Mouse (Mus musculus) midbrain, embryonic 11.5 days (tissue): Measurements from ENCODE around the gene Cenpp. TPM values are rescaled to one million over a fixed set of nuclear protein-coding genes. Genes with fewer than 3 reads are reported as not detected.

Experiments used
- ATAC-seq: fragments of 200-750 bp; cut with Nextera tagmentation; 2 replicates; pipeline ENCODE4 v1.8.0; 2017; ENCODE audit warnings: moderate TSS enrichment, moderate library complexity; ENCODE audit not compliant: low FRiP score
- DNase-seq: peaks from one replicate; pipeline ENCODE4 v3.0.0; 2015; ENCODE audit warnings: low spot score; ENCODE audit errors: missing footprints
- H3K27ac ChIP-seq: fragments of 300-500 bp; sonication (generic); 2 replicates; pipeline ENCODE4 v1.5.1; 2014; ENCODE audit warnings: low read depth, low read length
- H3K27me3 ChIP-seq: fragments of 300-500 bp; sonication (generic); 2 replicates; pipeline ENCODE4 v1.6.1; 2014; ENCODE audit warnings: mild to moderate bottlenecking, low read length, moderate library complexity, mixed read lengths; ENCODE audit not compliant: control insufficient read depth, insufficient read depth
- H3K36me3 ChIP-seq: fragments of 300-500 bp; sonication (generic); 2 replicates; pipeline ENCODE4 v1.6.1; 2014; ENCODE audit warnings: mild to moderate bottlenecking, low read length, moderate library complexity, mixed read lengths; ENCODE audit not compliant: control insufficient read depth, insufficient read depth
- H3K4me1 ChIP-seq: fragments of 300-500 bp; sonication (generic); 2 replicates; pipeline ENCODE4 v1.6.1; 2014; ENCODE audit warnings: low read length; ENCODE audit not compliant: control insufficient read depth, insufficient read depth
- H3K4me2 ChIP-seq: fragments of 300-500 bp; sonication (generic); 2 replicates; pipeline ENCODE4 v1.6.1; 2014; ENCODE audit warnings: mild to moderate bottlenecking, moderate library complexity
- H3K4me3 ChIP-seq: fragments of 300-500 bp; sonication (generic); 2 replicates; pipeline ENCODE4 v1.5.1; 2014; ENCODE audit warnings: low read depth, low read length
- H3K9ac ChIP-seq: fragments of 300-500 bp; sonication (generic); 2 replicates; pipeline ENCODE4 v1.6.1; 2014; ENCODE audit warnings: low read length
- H3K9me3 ChIP-seq: fragments of 300-500 bp; sonication (generic); 2 replicates; pipeline ENCODE4 v1.6.1; 2016; ENCODE audit warnings: low read length; ENCODE audit not compliant: control insufficient read depth
- WGBS: fragments of 180-500 bp; shearing (Covaris S2); extraction: QIAGEN DNeasy Blood & Tissue Kit; methylation state at CpG from one replicate; pipeline ENCODE4 v1.1.7; 2014; 5-methylcytosine and 5-hydroxymethylcytosine counted together
- polyA plus RNA-seq: library from polyadenylated mRNA; unstranded; fragments of >200 nt; fragmentation: Nextera tagmentation; extraction: Ambion mirVana; gene quantifications from 2 replicates; pipeline ENCODE4 v1.2.1, GENCODE M21; 2014

The Cenpp gene
- polyA plus RNA-seq: 40.7 and 45.1 TPM in 2 replicates

GRCm38 (mm10) chr13:49652481-49653179, at the start of gene Cenpp, which contains the start of gene Nol8:
Cenpp (minus strand) TSS chr13:49652785.
Nol8 (plus strand) TSS chr13:49653078.
- H3K36me3 ChIP-seq: no peaks in the 10 kb centered on the region
- peak within 1 kb of the TSS; percentile 75 for H3K4me2 ChIP-seq
- H3K4me3 ChIP-seq: peak within 1 kb of the TSS; percentile 82
- WGBS: under 1% methylated on average over 68 of the region's 68 CpGs
- H3K9ac ChIP-seq: peak within 1 kb of the TSS; percentile 74
- DNase-seq: peak; percentile 100
- no peaks in the 10 kb centered on the region for H3K27me3 ChIP-seq
- H3K27ac ChIP-seq: no peak within 1 kb of the TSS; the same call in 1 of the 2 replicates
- peak; percentile 99 for ATAC-seq
- H3K9me3 ChIP-seq: no peaks in the 10 kb centered on the region
- H3K4me1 ChIP-seq: peaks cover 12% of the 10 kb centered on the region; the same call in 1 of the 2 replicates

GRCm38 (mm10) chr13:49691056-49691455, 38.5 kb upstream of the Cenpp start:
- Histone ChIP-seq H3K27me3 (no peaks in the 10 kb centered on the region), H3K4me3 (no peak overlapping the region), H3K9ac (no peak overlapping the region), H3K27ac (no peak overlapping the region), H3K4me1 (no peaks in the 10 kb centered on the region), H3K9me3 (no peaks in the 10 kb centered on the region), H3K4me2 (no peak overlapping the region), H3K36me3 (peaks cover 21% of the 10 kb centered on the region; the same call in 1 of the 2 replicates)
- DNase-seq (no peak), ATAC-seq (no peak)
- 97% methylated on average over 5 of the region's 5 CpGs for WGBS

- Histone ChIP-seq H3K9ac (no peak overlapping the region), H3K4me1 (peaks cover 6% of the 10 kb centered on the region; the same call in 1 of the 2 replicates), H3K36me3 (peaks cover 8% of the 10 kb centered on the region; the same call in 1 of the 2 replicates), H3K4me2 (no peak overlapping the region), H3K9me3 (no peaks in the 10 kb centered on the region), H3K27ac (no peak overlapping the region), H3K4me3 (no peak overlapping the region), H3K27me3 (no peaks in the 10 kb centered on the region)
- DNase-seq (no peak), ATAC-seq (no peak)
- whole genome bisulfite sequencing: 64% methylated on average over 4 of the region's 4 CpGs
Measured at GRCm38 (mm10) chr13:49684266-49684665, 31.7 kb upstream of the Cenpp start.

- DNase-seq (no peak), ATAC-seq (peak; percentile 1; the same call in 1 of the 2 replicates)
- no peaks in the 10 kb centered on the region for H3K36me3 ChIP-seq
- H3K9ac ChIP-seq: peak overlapping the region; percentile 84
- H3K9me3 ChIP-seq: no peaks in the 10 kb centered on the region
- WGBS: under 1% methylated on average over 20 of the region's 20 CpGs
- H3K4me3 ChIP-seq: peak overlapping the region; percentile 77
- H3K27me3 ChIP-seq: no peaks in the 10 kb centered on the region
- H3K4me1 ChIP-seq: peaks cover 6% of the 10 kb centered on the region; the same call in 1 of the 2 replicates
- H3K4me2 ChIP-seq: peak overlapping the region; percentile 92
- H3K27ac ChIP-seq: no peak overlapping the region
Measured at GRCm38 (mm10) chr13:49682233-49682846, 29.8 kb upstream of the Cenpp start.

GRCm38 (mm10) chr13:49681351-49682232, 29.0 kb upstream of the Cenpp start, which contains the start of gene Iars:
Iars (plus strand) TSS chr13:49682100.
- Histone ChIP-seq H3K4me3 (peak within 1 kb of the TSS; percentile 77), H3K36me3 (0 out of 2 replicates have a peak, but pooled peaks cover 2% of the 10 kb centered on the region), H3K4me1 (peaks cover 6% of the 10 kb centered on the region; the same call in 1 of the 2 replicates), H3K9me3 (no peaks in the 10 kb centered on the region), H3K27me3 (no peaks in the 10 kb centered on the region), H3K9ac (peak within 1 kb of the TSS; percentile 84), H3K4me2 (peak within 1 kb of the TSS; percentile 92), H3K27ac (no peak within 1 kb of the TSS; the same call in 1 of the 2 replicates)
- 5% methylated on average over 26 of the region's 26 CpGs for WGBS
- peak; percentile 100 for DNase-seq
- peak; percentile 100 for ATAC-seq

GRCm38 (mm10) chr13:49677793-49678192, 25.2 kb upstream of the Cenpp start:
- Histone ChIP-seq H3K4me1 (peaks cover 2% of the 10 kb centered on the region; the same call in 1 of the 2 replicates), H3K4me2 (no peak overlapping the region), H3K9ac (no peak overlapping the region), H3K9me3 (no peaks in the 10 kb centered on the region), H3K27ac (no peak overlapping the region), H3K36me3 (0 out of 2 replicates have a peak, but pooled peaks cover 5% of the 10 kb centered on the region), H3K27me3 (no peaks in the 10 kb centered on the region), H3K4me3 (no peak overlapping the region)
- no peak for ATAC-seq
- DNase-seq: no peak
- 87% methylated on average over 2 of the region's 2 CpGs for WGBS

- Histone ChIP-seq H3K9me3 (no peaks in the 10 kb centered on the region), H3K27ac (no peak overlapping the region; the same call in 1 of the 2 replicates), H3K36me3 (no peaks in the 10 kb centered on the region), H3K9ac (peak overlapping the region; percentile 74), H3K4me3 (peak overlapping the region; percentile 82), H3K4me2 (peak overlapping the region; percentile 75), H3K4me1 (peaks cover 12% of the 10 kb centered on the region; the same call in 1 of the 2 replicates), H3K27me3 (no peaks in the 10 kb centered on the region)
- ATAC-seq: peak; percentile 78
- WGBS: under 1% methylated on average over 16 of the region's 16 CpGs
- no peak for DNase-seq
Measured at GRCm38 (mm10) chr13:49653180-49653541, 576 bp upstream of the Cenpp start.

- 2% methylated on average over 4 of the region's 4 CpGs for WGBS
- Histone ChIP-seq H3K27me3 (no peaks in the 10 kb centered on the region), H3K4me2 (peak overlapping the region; percentile 74), H3K4me1 (peaks cover 12% of the 10 kb centered on the region; the same call in 1 of the 2 replicates), H3K9me3 (no peaks in the 10 kb centered on the region), H3K9ac (peak overlapping the region; percentile 64), H3K27ac (no peak overlapping the region), H3K4me3 (peak overlapping the region; percentile 82), H3K36me3 (no peaks in the 10 kb centered on the region)
- ATAC-seq (no peak), DNase-seq (peak; percentile 86)
Measured at GRCm38 (mm10) chr13:49651781-49652351, 719 bp downstream of the Cenpp start.
